Mouse (Mus musculus) kidney, adult 2 months (tissue): Measurements from ENCODE around the gene Zfp385a. TPM values are rescaled to one million over a fixed set of nuclear protein-coding genes. Genes with fewer than 3 reads are reported as not detected.

ENCODE experiments used
- DNase-seq: peaks from one replicate; pipeline ENCODE4 v3.0.0; 2021
- H3K27ac ChIP-seq: fragments of 200-500 bp; 2 replicates; pipeline ENCODE4 v1.5.1; 2012; ENCODE audit warnings: low read depth, low read length, control low read depth, inconsistent platforms; ENCODE audit not compliant: insufficient read depth
- H3K27me3 ChIP-seq: fragments of 200-500 bp; replicated peaks from 2 replicates; pipeline ENCODE4 v1.6.1; 2012; ENCODE audit warnings: mild to moderate bottlenecking, moderate library complexity, low read length, inconsistent platforms; ENCODE audit not compliant: control insufficient read depth, insufficient read depth
- H3K36me3 ChIP-seq: fragments of 200-500 bp; 2 replicates; pipeline ENCODE4 v1.6.1; 2012; ENCODE audit warnings: mild to moderate bottlenecking, moderate library complexity, low read length, inconsistent platforms; ENCODE audit not compliant: control insufficient read depth, insufficient read depth
- H3K4me1 ChIP-seq: fragments of 200-500 bp; 2 replicates; pipeline ENCODE4 v1.6.1; 2011; ENCODE audit warnings: low read length; ENCODE audit not compliant: control insufficient read depth, insufficient read depth
- H3K4me3 ChIP-seq: fragments of 200-500 bp; 2 replicates; pipeline ENCODE4 v1.5.1; 2011; ENCODE audit warnings: mild to moderate bottlenecking, low read depth, low read length, control low read depth; ENCODE audit not compliant: insufficient read depth
- CTCF ChIP-seq: fragments of 200-500 bp; conservative IDR thresholded peaks from 2 replicates; pipeline ENCODE4 v1.5.1; 2011; ENCODE audit warnings: low read depth, mild to moderate bottlenecking, control low read depth, low read length, moderate library complexity, mixed read lengths; ENCODE audit not compliant: insufficient read depth, insufficient read length
- POLR2A ChIP-seq: fragments of 200-500 bp; IDR thresholded peaks from one replicate; pipeline ENCODE4 v1.6.1; 2011; ENCODE audit warnings: low read depth, low read length, control low read depth
- WGBS: fragments of 180-500 bp; shearing (Covaris S2); methylation state at CpG from one replicate; pipeline ENCODE4 v1.1.7; 2018; 5-methylcytosine and 5-hydroxymethylcytosine counted together
- polyA plus RNA-seq: library from polyadenylated mRNA; depleted of rRNA; stranded (reverse); fragments of >200 nt; gene quantifications from 2 replicates; pipeline ENCODE4 v1.2.3, GENCODE M21; 2012

The Zfp385a gene
- polyA plus RNA-seq, 1 experiment = 6.1 TPM

DNA sequence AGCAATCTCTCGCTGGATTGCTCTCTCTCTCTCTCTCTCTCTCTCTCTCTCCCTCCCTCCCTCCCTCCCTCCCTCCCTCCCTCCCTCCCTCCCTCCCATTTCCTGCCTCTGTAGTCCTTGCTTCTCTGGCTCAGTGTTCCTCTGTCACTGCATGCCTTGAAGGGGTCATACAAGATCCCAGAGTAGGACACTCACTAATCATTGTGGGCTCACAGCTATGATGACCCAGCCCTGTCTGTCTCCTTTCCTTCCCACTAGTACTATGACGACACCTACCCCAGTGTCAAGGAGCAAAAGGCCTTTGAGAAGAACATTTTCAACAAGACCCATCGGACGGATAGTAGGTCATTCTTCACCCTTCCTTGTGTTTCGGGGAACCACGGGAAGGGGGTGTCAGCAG lies 49.5 kb downstream of the Zfp385a start:
- Histone ChIP-seq H3K27ac (no peak overlapping the region), H3K4me3 (no peak overlapping the region), H3K27me3 (no peaks in the 10 kb centered on the region), H3K36me3 (no peaks in the 10 kb centered on the region), H3K4me1 (peaks cover 12% of the 10 kb centered on the region)
- WGBS = 56% methylated on average over 6 of the region's 6 CpGs
- no peak for TF ChIP-seq POLR2A
- TF ChIP-seq CTCF = no peak
- DNase-seq = peak; percentile 37

DNA sequence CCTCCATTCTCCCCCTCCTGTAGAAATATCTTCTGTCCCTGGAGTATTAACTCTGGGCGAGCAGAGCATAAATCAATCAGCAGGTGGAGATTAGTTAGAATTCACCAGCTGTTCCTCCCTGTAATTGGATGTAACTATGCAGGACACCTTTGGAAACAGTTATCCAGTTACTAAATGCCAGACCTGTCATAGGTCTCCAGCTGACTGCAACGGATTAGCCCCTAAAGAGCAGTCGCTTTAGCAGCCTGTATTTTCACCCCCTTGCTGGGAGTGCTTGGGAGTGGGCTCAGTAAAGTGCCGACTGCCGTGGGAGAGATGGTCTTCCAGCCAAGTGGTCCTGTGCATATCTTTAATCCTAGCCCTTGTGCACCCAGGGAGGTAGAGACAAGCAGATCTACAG lies 50.3 kb downstream of the Zfp385a start:
- DNase-seq = peak; percentile 28
- Histone ChIP-seq H3K27ac (no peak overlapping the region), H3K36me3 (no peaks in the 10 kb centered on the region), H3K4me1 (peaks cover 14% of the 10 kb centered on the region), H3K4me3 (no peak overlapping the region), H3K27me3 (no peaks in the 10 kb centered on the region)
- TF ChIP-seq CTCF (no peak), POLR2A (no peak)
- WGBS = 43% methylated on average over 5 of the region's 5 CpGs

DNA sequence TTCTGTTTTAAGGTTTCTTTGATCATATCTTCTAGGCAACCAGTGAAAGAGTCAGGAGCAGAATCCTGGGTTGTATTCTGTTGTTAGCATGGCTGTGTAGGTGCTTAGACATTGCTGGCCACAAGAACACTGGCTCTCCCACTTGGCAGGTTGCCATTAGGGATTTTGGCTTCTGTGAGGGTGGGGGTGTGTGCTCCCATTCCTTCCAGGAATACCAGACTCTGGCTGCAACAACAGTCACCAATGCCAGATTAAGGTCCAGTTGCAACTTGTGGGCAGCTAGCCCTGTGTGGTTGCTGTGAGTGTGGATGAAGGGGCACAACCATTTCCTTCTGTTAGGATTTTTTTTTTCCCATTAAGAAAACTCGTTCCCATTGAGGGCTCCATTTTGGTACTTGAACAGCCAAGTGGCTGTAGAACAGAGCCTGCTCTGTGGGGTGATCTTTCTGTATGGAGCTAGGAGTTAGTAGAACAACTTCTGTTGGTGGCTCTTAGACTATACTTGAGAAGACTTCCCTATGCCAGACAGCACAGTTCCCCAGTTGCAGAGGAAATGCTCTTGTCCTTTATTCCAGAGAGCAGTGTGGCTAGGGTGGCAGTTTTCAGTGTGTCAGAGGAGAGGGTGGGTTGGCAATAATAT lies 54.0 kb downstream of the Zfp385a start:
- TF ChIP-seq POLR2A (no peak), CTCF (0 out of 2 replicates have a peak, but pooled peaks have one; percentile 10)
- no peak overlapping the region for H3K4me3 ChIP-seq
- 32% methylated on average over 1 of the region's 1 CpGs for WGBS
- H3K27ac ChIP-seq = no peak overlapping the region
- H3K36me3 ChIP-seq = no peaks in the 10 kb centered on the region; the same call in 1 of the 2 replicates
- H3K4me1 ChIP-seq = peaks cover 20% of the 10 kb centered on the region
- peak; percentile 86 for DNase-seq
- no peaks in the 10 kb centered on the region for H3K27me3 ChIP-seq

DNA sequence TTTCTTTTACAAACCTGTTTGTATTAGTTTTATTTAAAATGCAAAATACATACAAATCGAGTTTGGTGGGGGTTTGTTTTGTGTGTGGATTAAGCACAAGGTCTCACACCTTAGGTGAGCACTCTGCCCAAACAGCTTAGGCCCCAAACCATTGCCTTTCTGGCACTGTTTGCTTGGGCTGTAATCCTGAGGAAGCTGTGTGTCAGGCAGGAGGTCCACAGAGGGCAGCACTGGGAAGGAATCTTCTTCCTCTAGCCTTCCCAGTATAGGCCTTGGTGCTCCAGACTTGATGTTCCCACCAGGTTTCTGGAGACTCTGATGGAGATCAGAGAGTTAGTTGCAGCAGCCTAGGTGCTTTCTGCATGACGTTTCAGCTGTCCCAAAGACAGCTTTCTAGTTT lies 55.2 kb downstream of the Zfp385a start:
- DNase-seq = no peak
- peaks cover 20% of the 10 kb centered on the region for H3K4me1 ChIP-seq
- 33% methylated on average over 2 of the region's 2 CpGs for WGBS
- H3K36me3 ChIP-seq = no peaks in the 10 kb centered on the region; the same call in 1 of the 2 replicates
- no peak for TF ChIP-seq POLR2A
- TF ChIP-seq CTCF = peak; percentile 41; the same call in 1 of the 2 replicates
- H3K4me3 ChIP-seq = no peak overlapping the region
- H3K27ac ChIP-seq = no peak overlapping the region
- H3K27me3 ChIP-seq = no peaks in the 10 kb centered on the region

DNA sequence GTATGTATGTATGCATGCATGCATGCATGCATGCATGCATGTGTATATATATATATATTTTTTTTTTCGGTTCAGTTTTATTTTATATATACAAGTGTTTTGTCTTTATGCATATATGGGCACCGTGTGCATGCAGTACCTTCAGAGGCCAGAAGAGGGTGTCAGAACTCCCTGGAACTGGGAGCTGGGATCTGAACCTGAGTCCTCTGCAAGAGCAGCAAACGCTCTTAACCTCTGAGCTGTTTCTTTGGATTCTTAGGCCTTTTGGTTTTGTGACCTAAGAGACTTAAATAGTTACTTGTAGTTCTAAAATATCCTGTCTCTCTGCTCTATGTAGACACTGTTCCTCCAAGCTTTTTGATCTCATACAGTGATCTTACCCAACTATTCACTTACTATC lies 55.8 kb downstream of the Zfp385a start:
- H3K27me3 ChIP-seq = no peaks in the 10 kb centered on the region
- peaks cover 20% of the 10 kb centered on the region for H3K4me1 ChIP-seq
- no peak overlapping the region for H3K27ac ChIP-seq
- H3K36me3 ChIP-seq = no peaks in the 10 kb centered on the region; the same call in 1 of the 2 replicates
- DNase-seq = peak; percentile 72
- peak; percentile 68 for TF ChIP-seq CTCF
- no peak for TF ChIP-seq POLR2A
- H3K4me3 ChIP-seq = no peak overlapping the region
- 62% methylated on average over 3 of the region's 3 CpGs for WGBS

DNA sequence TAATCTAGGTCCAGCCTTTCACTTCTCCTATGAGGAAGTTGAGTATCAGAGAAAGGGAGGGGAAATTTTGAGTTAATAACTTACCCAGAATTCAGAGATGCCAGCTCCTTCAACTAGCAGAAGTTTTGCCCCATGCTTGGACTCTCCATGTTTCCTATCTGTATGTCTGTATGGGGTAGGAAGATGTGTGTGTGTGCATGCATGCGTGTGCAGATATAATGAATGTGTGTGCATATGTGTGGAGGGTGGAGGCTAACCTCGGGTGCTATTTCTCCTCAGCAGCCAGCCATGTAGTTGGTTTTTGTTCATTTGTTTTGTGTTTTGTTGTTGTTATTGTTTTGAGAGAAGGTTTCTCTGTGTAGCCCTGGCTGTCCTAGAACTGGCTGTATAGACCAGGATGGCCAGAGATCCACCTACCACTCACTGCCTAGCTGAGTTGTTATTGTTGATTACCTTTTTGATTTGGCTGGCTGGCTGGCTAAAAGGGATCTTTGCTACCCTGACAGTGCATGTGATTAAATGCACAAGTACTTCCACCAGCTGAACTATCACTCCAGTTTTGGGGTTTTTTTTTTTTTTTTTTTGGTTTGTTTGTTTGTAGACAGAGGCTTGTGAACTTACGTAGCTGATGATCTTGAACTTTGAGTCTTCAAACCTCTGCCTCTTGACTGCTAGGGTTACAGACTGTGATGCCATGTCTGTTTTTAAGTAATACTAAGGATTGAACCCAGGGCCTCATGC lies 58.3 kb downstream of the Zfp385a start:
- Histone ChIP-seq H3K4me3 (no peak overlapping the region), H3K36me3 (no peaks in the 10 kb centered on the region; the same call in 1 of the 2 replicates), H3K27ac (peak overlapping the region; percentile 75), H3K4me1 (peaks cover 20% of the 10 kb centered on the region), H3K27me3 (no peaks in the 10 kb centered on the region)
- WGBS = 61% methylated on average over 3 of the region's 3 CpGs
- DNase-seq = peak; percentile 48
- TF ChIP-seq CTCF = no peak
- no peak for TF ChIP-seq POLR2A

DNA sequence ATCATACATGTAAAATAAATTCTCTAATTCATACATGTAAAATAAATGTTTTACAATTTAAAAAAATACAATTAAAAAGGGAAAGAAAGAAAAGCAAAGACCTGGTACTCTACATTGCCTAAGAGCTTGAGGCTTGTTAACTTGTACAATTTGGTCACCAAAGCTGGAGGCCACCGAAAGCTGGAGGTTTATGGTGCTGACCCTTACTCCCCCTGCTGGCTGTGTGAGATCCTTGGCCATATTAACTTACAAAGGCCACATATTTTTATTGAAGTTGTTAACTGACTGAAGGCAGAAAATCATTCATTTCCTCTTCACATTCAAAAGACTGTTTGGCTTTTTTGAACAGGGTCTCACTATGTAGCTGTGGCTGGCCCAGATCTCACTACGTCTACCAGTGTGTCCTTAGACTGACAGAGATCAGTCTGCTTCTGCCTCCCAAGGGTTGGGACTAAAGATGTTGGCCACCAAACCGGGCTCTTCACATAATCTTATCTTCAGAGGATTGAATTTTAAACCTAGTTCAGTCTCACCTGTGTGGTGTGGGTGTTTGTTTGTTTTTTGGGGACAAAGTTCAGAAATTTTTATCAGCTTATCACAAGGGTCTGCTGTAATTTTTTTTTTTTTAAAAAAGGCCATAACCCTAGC lies 59.0 kb downstream of the Zfp385a start:
- Histone ChIP-seq H3K36me3 (no peaks in the 10 kb centered on the region; the same call in 1 of the 2 replicates), H3K4me1 (peaks cover 17% of the 10 kb centered on the region), H3K27me3 (no peaks in the 10 kb centered on the region), H3K4me3 (no peak overlapping the region), H3K27ac (no peak overlapping the region)
- WGBS = 51% methylated on average over 3 of the region's 3 CpGs
- peak; percentile 46 for DNase-seq
- TF ChIP-seq POLR2A = no peak
- TF ChIP-seq CTCF = peak; percentile 62
